Mouse (Mus musculus) adrenal gland, adult 8-10 months (tissue): ENCODE measurements around the gene Tigar. TPM values are rescaled to one million over a fixed set of nuclear protein-coding genes. Genes with fewer than 3 reads are reported as not detected.

Source experiments
- DNase-seq: peaks from one replicate; pipeline ENCODE4 v3.0.0; 2022
- total RNA-seq, 4 experiments: library from RNA; stranded (reverse); gene quantifications; 2 replicates each; pipeline ENCODE4 v1.2.4; 2022

Tigar gene
- total RNA-seq, 4 experiments from 2014 or later, result 17.6 to 25.7 (median 22.0) TPM

- DNase-seq, result peak; percentile 47
Measured at GRCm38 (mm10) chr6:127079867-127080731, 29.3 kb downstream of the Tigar start.

- DNase-seq, result no peak
Measured at GRCm38 (mm10) chr6:127072817-127073216, 36.5 kb downstream of the Tigar start, which contains the start of gene Fgf23. Fgf23 (plus strand) TSS chr6:127072902.

- no peak for DNase-seq
Measured at GRCm38 (mm10) chr6:127064815-127065214, 44.5 kb downstream of the Tigar start.

DNA sequence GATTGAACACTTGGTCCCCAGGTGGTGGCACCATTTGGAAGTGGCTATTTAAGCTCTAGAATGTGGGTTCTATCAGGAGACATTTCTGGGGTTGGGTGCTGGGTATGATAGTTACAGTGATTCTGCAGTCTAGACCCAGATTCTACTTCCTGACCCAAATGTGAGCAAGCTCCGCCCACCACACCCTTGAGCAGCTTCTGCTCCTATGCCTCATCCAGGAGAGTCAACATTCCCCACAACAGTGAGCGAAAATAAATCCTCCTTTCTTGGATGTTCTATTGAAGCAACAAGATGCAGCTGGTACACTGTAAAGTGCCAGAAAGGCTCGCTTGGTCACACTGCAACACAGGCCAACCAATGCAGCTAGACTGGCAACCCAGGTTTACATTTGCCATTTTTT lies 45.4 kb downstream of the Tigar start:
- DNase-seq, result no peak

DNA sequence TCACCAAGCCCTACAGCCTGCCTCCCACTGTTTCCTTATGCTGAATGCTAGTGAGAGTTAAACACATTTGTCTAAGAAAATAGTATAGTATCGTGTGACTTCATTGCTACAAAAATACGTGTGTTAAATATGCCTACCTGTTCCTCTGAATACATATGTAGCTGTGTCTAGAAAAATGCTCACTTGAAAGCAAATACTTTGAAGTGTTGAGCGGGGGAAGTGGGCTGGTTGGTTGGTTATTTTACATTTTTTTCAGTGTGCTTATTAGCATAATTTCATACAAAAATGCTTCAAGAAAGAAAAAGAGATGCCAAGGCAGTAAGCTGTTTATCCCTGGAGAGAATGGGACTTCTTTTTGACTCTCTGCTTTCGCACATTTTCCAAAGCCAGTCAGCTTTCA lies 49.4 kb downstream of the Tigar start:
- DNase-seq, result no peak

- no peak for DNase-seq
Measured at GRCm38 (mm10) chr6:127056990-127057588, 52.3 kb downstream of the Tigar start.

- DNase-seq, result no peak
Measured at GRCm38 (mm10) chr6:127050847-127051246, 58.5 kb downstream of the Tigar start.

DNA sequence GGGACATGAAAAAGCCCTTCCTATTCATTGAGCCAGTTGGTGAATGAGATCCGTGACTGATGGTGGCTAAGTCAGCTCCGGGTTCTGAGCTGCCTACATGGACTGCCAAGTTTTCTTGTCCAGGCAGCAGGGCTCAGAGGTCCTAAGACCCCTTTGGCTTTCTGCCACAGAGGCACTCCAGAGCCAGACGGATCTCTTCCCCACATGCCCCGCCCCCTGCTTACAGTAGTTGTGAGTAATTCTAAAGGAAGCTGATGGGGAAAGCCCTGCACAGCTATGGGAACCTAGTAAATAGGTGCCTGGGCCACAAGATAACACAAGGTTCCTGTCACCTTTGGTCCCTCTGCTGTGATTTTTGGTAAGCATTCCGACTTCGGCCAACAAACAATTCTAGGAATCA lies 64.4 kb downstream of the Tigar start:
- no peak for DNase-seq

Other genes starting within 250 kb of the Tigar start
- gene Dyrk4, start 187.7 kb downstream of the Tigar start, total RNA-seq, result not detected
- 1 to 10 TPM in 2 of 4 experiments, under 1 TPM in 2; 0.73 to 2.3 (median 1.0) TPM for gene Rad51ap1, start 170.0 kb downstream of the Tigar start, total RNA-seq
- 10 to 100 TPM; 20.2 to 31.5 (median 26.1) TPM for gene D6Wsu163e, start 169.6 kb downstream of the Tigar start, total RNA-seq
- not detected for gene Fgf6, start 94.0 kb downstream of the Tigar start, total RNA-seq
- not detected for gene Fgf23, start 36.7 kb downstream of the Tigar start, total RNA-seq
- 100 to 1,000 TPM; 550 to 578 (median 567) TPM for gene Ccnd2, start 42.6 kb upstream of the Tigar start, total RNA-seq